Mouse (Mus musculus) myocyte (in vitro differentiated cells): ENCODE results near the gene Baiap3.

Source experiments
- MYOD1 ChIP-seq, 3 experiments: IDR thresholded peaks; one replicate each; pipeline ENCODE4 v1.6.1; 2011; ENCODE audit warnings: control low read depth in 2 of 3, low read depth in 2 of 3, mild to moderate bottlenecking in 2 of 3, moderate library complexity in 1 of 3; ENCODE audit not compliant: insufficient read length in 2 of 3, control insufficient read depth in 1 of 3
- POLR2A ChIP-seq: IDR thresholded peaks from one replicate; pipeline ENCODE4 v1.6.1; 2011; ENCODE audit warnings: low read depth, mild to moderate bottlenecking, control low read depth, moderate library complexity; ENCODE audit not compliant: insufficient read length
- USF1 ChIP-seq: IDR thresholded peaks from one replicate; pipeline ENCODE4 v1.6.1; 2011; ENCODE audit warnings: low read depth, mild to moderate bottlenecking, control low read depth, moderate library complexity

GRCm38 (mm10) chr17:25210680-25211466, 45.3 kb downstream of the Baiap3 start:
- no peak for TF ChIP-seq USF1
- TF ChIP-seq POLR2A = no peak
- TF ChIP-seq MYOD1 (IDR thresholded peaks at IDR 0.05; ENCODE audit: control insufficient read depth in 1 of 3, insufficient read length in 2 of 3, low read depth in 2 of 3) = peak; percentile 50 to 82 (median 79)
